Mouse (Mus musculus) hindbrain, embryonic 10.5 days (tissue): ENCODE measurements around the gene Zfp687. TPM values are rescaled to one million over a fixed set of nuclear protein-coding genes. Genes with fewer than 3 reads are reported as not detected.
A peak's percentile ranks its signal among the peaks of the same experiment; 100 is the strongest.

Source experiments
- DNase-seq: peaks from one replicate; pipeline ENCODE4 v3.0.0-alpha.2; 2017; ENCODE audit warnings: low spot score
- H3K27ac ChIP-seq: fragments of 300-500 bp; sonication (generic); 2 replicates; pipeline ENCODE4 v1.5.1; 2016; ENCODE audit warnings: mild to moderate bottlenecking, moderate library complexity
- H3K27me3 ChIP-seq: fragments of 300-500 bp; sonication (generic); 2 replicates; pipeline ENCODE4 v1.6.1; 2016; ENCODE audit warnings: mild to moderate bottlenecking; ENCODE audit not compliant: poor library complexity, insufficient read depth, severe bottlenecking
- H3K36me3 ChIP-seq: fragments of 300-500 bp; sonication (generic); 2 replicates; pipeline ENCODE4 v1.6.1; 2016; ENCODE audit warnings: mild to moderate bottlenecking, moderate library complexity
- H3K4me1 ChIP-seq: fragments of 300-500 bp; sonication (generic); replicated peaks from 2 replicates; pipeline ENCODE4 v1.6.1; 2016; ENCODE audit warnings: mild to moderate bottlenecking
- H3K4me3 ChIP-seq: fragments of 300-500 bp; sonication (generic); 2 replicates; pipeline ENCODE4 v1.5.1; 2016; ENCODE audit warnings: mild to moderate bottlenecking, moderate library complexity
- H3K9me3 ChIP-seq: fragments of 300-500 bp; sonication (generic); 2 replicates; pipeline ENCODE4 v1.6.1; 2016; ENCODE audit warnings: mild to moderate bottlenecking, moderate library complexity
- WGBS: fragments of 180-500 bp; shearing (Covaris S2); methylation state at CpG from one replicate; pipeline ENCODE4 v1.1.7; 2016; 5-methylcytosine and 5-hydroxymethylcytosine counted together
- polyA plus RNA-seq: library from polyadenylated mRNA; unstranded; fragments of >200 nt; fragmentation: Nextera tagmentation; extraction: Ambion mirVana; gene quantifications from 2 replicates; pipeline ENCODE4 v1.2.1, GENCODE M21; 2016

The Zfp687 gene
- polyA plus RNA-seq, 1 experiment from 2014 or later: 46.5 TPM

- H3K9me3 ChIP-seq: no peaks in the 10 kb centered on the region
- WGBS: 22% methylated on average over 9 of the region's 9 CpGs
These were observed 41.2 kb downstream of the Zfp687 start for GRCm38 (mm10) chr3:94974026-94974527.

DNA sequence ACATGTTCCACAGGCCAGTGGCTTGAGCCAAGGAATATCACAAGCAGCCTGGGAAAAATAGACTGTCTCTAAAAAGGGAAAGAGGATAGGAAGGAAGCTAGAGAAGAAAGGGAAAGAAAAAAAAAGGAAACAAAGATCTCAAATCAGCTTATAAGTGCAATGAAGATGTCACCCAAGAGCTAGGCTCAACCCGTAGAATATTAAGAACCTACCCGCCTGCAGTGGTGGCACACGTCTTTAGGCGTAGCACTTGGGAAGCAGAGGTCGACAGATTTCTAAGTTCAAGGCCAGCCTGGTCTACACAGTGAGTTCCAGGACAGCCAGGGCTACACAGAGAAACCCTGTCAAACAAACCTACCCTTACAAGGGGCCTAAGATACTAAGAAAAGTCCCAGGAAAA, 41.6 kb downstream of the Zfp687 start:
- Histone ChIP-seq H3K27ac (no peak overlapping the region), H3K9me3 (no peaks in the 10 kb centered on the region), H3K27me3 (no peaks in the 10 kb centered on the region), H3K36me3 (peaks cover 11% of the 10 kb centered on the region), H3K4me1 (peaks cover 19% of the 10 kb centered on the region), H3K4me3 (peak overlapping the region; percentile 67)
- WGBS: 85% methylated on average over 5 of the region's 5 CpGs
- no peak for DNase-seq

More at GRCm38 (mm10) chr3:94974026-94974527, 41.2 kb downstream of the Zfp687 start:
- DNase-seq: no peak
- peaks cover 13% of the 10 kb centered on the region for H3K36me3 ChIP-seq
- H3K27me3 ChIP-seq: no peaks in the 10 kb centered on the region
- peaks cover 19% of the 10 kb centered on the region for H3K4me1 ChIP-seq
- peak overlapping the region; percentile 94 for H3K27ac ChIP-seq
- peak overlapping the region; percentile 67 for H3K4me3 ChIP-seq

DNA sequence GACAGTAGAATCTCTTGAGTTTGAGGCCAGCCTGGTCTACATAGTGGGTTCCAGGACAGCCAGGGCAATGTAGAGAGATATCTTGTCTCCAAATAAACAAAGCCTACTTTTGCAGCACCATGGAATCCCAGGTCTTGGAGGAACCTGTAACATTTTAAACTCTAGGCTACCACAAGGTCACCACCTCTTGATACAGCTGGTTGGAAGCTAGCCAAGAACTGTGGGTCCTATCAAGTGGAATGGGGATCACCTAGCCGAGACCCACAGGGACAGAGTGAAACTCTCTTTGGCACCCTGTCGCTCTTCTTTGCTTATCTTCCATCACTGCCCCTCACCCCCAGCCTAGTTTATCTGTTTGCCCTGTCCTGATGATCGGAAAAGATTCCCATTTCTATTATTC, 42.7 kb downstream of the Zfp687 start:
- H3K36me3 ChIP-seq: peaks cover 7% of the 10 kb centered on the region
- no peaks in the 10 kb centered on the region for H3K9me3 ChIP-seq
- DNase-seq: no peak
- no peak overlapping the region for H3K27ac ChIP-seq
- peaks cover 19% of the 10 kb centered on the region for H3K4me1 ChIP-seq
- no peak overlapping the region for H3K4me3 ChIP-seq
- H3K27me3 ChIP-seq: no peaks in the 10 kb centered on the region
- WGBS: 86% methylated on average over 3 of the region's 3 CpGs

DNA sequence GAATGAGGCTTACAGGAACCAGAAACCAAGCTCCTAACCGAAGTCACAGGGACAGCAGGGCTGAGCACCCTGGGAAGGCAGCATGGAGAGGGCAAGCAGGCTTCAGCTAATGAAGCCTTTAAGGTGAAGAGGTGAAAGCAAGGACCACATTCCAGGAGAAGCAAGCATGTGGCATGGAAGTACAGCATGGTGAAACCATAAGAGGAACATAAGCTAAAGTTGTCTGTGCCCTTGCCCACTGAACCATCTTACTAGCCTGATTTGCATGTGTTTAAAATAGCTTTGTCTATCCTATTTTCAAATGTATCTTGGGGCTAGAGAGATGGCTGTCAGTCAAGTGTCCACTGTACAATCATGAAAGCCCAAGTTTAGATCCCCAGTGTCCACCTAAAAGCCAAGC, 49.4 kb downstream of the Zfp687 start:
- no peaks in the 10 kb centered on the region for H3K4me1 ChIP-seq
- H3K27me3 ChIP-seq: no peaks in the 10 kb centered on the region
- 65% methylated on average over 1 of the region's 1 CpGs for WGBS
- no peak overlapping the region for H3K4me3 ChIP-seq
- H3K9me3 ChIP-seq: no peaks in the 10 kb centered on the region
- H3K27ac ChIP-seq: no peak overlapping the region
- no peak for DNase-seq
- no peaks in the 10 kb centered on the region for H3K36me3 ChIP-seq

DNA sequence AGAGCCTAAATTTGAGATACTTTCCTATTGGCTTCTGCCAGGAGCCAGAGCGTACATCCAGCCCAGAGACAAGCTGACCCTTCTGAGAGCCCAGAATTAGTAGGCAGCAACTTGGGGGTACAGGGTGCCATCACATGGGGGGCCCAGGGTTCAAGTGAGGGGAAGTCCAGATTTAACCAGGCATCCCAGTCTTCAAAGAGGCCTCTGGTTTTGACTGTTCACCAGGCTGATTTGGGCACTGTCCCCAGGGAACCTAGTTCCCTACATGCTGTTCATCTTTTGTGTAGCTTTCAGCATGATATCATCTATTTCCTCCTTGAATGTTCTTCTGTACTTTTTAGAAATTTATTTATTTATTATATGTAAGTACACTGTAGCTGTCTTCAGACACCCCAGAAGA, 50.3 kb downstream of the Zfp687 start:
- Histone ChIP-seq H3K27ac (no peak overlapping the region), H3K9me3 (no peaks in the 10 kb centered on the region)
- 93% methylated on average over 1 of the region's 1 CpGs for WGBS

GRCm38 (mm10) chr3:94960322-94960721, 54.9 kb downstream of the Zfp687 start:
- Histone ChIP-seq H3K27me3 (no peaks in the 10 kb centered on the region), H3K27ac (no peak overlapping the region), H3K4me1 (peaks cover 4% of the 10 kb centered on the region; the same call in 1 of the 2 replicates), H3K9me3 (no peaks in the 10 kb centered on the region), H3K4me3 (no peak overlapping the region), H3K36me3 (peaks cover 41% of the 10 kb centered on the region)
- WGBS: 54% methylated on average over 5 of the region's 5 CpGs
- DNase-seq: no peak

More for the DNA sequence above, 50.3 kb downstream of the Zfp687 start:
- H3K4me3 ChIP-seq: no peak overlapping the region
- H3K4me1 ChIP-seq: 0 out of 2 replicates have a peak, but pooled peaks cover 2% of the 10 kb centered on the region
- no peak for DNase-seq
- H3K36me3 ChIP-seq: no peaks in the 10 kb centered on the region
- H3K27me3 ChIP-seq: no peaks in the 10 kb centered on the region

DNA sequence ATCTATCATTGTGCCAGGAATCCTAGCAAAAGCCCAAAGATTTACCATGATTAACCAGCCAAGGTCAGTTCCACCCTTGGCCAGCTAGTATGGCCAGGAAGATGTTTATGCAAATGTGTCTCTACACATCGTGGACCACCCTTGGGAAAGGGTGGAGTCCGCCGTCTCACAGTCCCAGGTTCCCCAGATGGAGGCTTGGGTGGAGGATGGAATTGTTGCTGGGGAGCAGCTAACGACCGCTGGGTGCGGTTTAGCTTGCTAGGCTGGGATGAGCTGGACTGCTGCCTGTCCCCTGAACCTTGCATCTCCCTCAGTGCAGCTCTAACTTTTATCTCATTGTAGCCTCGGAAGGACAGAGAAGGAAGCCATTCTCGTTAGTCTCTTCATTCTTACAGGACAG, 55.4 kb downstream of the Zfp687 start:
- Histone ChIP-seq H3K27ac (no peak overlapping the region), H3K4me3 (no peak overlapping the region), H3K4me1 (peaks cover 9% of the 10 kb centered on the region), H3K9me3 (no peaks in the 10 kb centered on the region), H3K36me3 (peaks cover 43% of the 10 kb centered on the region), H3K27me3 (no peaks in the 10 kb centered on the region)
- 57% methylated on average over 8 of the region's 8 CpGs for WGBS
- no peak for DNase-seq

DNA sequence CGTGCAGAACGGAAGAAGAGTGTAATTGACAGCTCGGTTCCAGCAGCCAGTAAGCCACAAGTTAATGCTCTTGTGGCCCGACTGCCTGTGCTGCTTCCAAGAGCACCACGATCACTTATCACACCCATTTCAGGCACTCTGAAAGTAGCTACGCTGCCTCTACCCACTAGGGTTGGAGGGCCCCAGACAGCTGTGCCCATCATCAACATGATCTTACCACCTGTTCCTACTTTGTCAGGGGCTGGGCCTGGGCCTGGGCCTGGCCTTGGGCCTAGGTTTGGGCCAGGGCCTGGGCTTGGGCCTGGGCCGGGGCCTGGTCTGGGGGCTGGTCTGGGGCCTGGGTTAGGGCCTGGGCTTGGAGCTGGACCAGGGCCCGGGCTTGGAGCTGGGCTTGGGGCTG, 57.0 kb downstream of the Zfp687 start:
- Histone ChIP-seq H3K4me1 (peaks cover 13% of the 10 kb centered on the region), H3K4me3 (no peak overlapping the region), H3K36me3 (peaks cover 43% of the 10 kb centered on the region), H3K27me3 (no peaks in the 10 kb centered on the region), H3K9me3 (no peaks in the 10 kb centered on the region), H3K27ac (no peak overlapping the region)
- 95% methylated on average over 8 of the region's 8 CpGs for WGBS
- DNase-seq: no peak

Other genes starting within 250 kb of the Zfp687 start
- gene Cgn, start 229.0 kb downstream of the Zfp687 start, polyA plus RNA-seq: 5.0 and 8.0 TPM in 2 replicates
- gene Pogz, start 177.9 kb downstream of the Zfp687 start, polyA plus RNA-seq: 17.6 and 18.2 TPM in 2 replicates
- gene Psmb4, start 128.5 kb downstream of the Zfp687 start, polyA plus RNA-seq: 342 and 366 TPM in 2 replicates
- 5.1 and 7.4 TPM in 2 replicates for gene Selenbp1, start 82.4 kb downstream of the Zfp687 start, polyA plus RNA-seq
- gene Rfx5, start 61.4 kb downstream of the Zfp687 start, polyA plus RNA-seq: 5.7 TPM in 2 replicates
- gene Pi4kb, start 40.7 kb downstream of the Zfp687 start, polyA plus RNA-seq: 20.6 and 22.3 TPM in 2 replicates
- 330 and 353 TPM in 2 replicates for gene Psmd4, start 27.2 kb upstream of the Zfp687 start, polyA plus RNA-seq
- gene Pip5k1a, start 91.5 kb upstream of the Zfp687 start, polyA plus RNA-seq: 19.0 and 20.1 TPM in 2 replicates
- 274 and 303 TPM in 2 replicates for gene Vps72, start 95.6 kb upstream of the Zfp687 start, polyA plus RNA-seq
- gene Tmod4, start 109.0 kb upstream of the Zfp687 start, polyA plus RNA-seq: 0.95 and 1.3 TPM in 2 replicates
- gene Scnm1, start 118.6 kb upstream of the Zfp687 start, polyA plus RNA-seq: 79.2 and 94.1 TPM in 2 replicates
- gene Lysmd1, start 118.6 kb upstream of the Zfp687 start, polyA plus RNA-seq: 13.4 and 17.2 TPM in 2 replicates
- gene Tnfaip8l2, start 126.9 kb upstream of the Zfp687 start, polyA plus RNA-seq: 2.1 and 2.9 TPM in 2 replicates
- 9.9 and 24.3 TPM in 2 replicates for gene Sema6c, start 145.0 kb upstream of the Zfp687 start, polyA plus RNA-seq
- gene Gabpb2, start 202.5 kb upstream of the Zfp687 start, polyA plus RNA-seq: 7.9 and 12.2 TPM in 2 replicates
- gene Cdc42se1, start 213.3 kb upstream of the Zfp687 start, polyA plus RNA-seq: 99.6 and 111 TPM in 2 replicates
- 45.8 and 95.9 TPM in 2 replicates for gene Mllt11, start 216.7 kb upstream of the Zfp687 start, polyA plus RNA-seq
- 0.17 and 0.22 TPM in 2 replicates for gene Gm128, start 226.2 kb upstream of the Zfp687 start, polyA plus RNA-seq
- 0.60 and 0.63 TPM in 2 replicates for gene Bnipl, start 235.7 kb upstream of the Zfp687 start, polyA plus RNA-seq